Mouse (Mus musculus): ENCODE measurements around the gene Cdc5l.

GRCm38 (mm10) chr17:45386986-45387385 is 46.6 kb downstream of the Cdc5l start:
- TF ChIP-seq CTCF (IDR thresholded peaks at IDR 0.05; ENCODE audit: low read depth, low read length) = no peak
- no peak for TF ChIP-seq POLR2A (IDR thresholded peaks at IDR 0.05; ENCODE audit: extremely low read depth, insufficient read depth, low read length)
